Mouse (Mus musculus) cerebellum, postnatal 4 days (tissue): ENCODE data around the gene Shisa3.

Experiments
- DNase-seq, 2 experiments: peaks; one replicate each; pipeline ENCODE4 v3.0.0; 2022; ENCODE audit warnings: low spot score in 2 of 2, mixed read lengths in 1 of 2

Gene Shisa3

DNA sequence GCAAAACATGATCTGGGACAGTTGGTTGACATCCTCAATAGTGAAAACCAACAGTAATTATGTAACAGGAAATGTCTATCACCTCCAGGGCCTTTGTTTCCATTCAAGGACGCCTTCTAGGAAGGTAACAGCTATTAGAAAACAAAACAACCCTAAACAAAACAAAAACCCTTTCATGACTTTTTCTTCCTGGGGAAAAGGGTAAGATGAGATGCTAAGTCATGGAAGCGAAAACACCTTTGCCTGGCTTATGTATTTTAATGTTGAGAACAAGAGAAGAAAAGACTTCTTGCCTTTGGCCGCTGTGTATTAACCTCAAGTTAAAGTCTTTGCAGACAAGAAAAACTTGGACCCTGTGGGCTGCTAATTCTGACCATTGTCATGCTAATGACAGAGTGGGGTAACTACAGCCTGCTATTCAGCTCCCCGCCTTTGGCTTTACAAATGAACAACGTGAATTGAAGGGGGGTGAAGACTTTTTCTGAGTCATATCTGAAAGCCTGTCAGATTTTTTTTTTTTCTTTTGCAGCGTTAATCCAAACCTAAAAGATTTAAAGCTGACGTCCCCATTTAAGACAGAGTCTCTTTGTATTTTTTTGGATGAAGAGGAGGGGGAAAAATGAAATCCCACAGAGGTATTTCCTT is 25.6 kb downstream of the Shisa3 start:
- no peak for DNase-seq

DNA sequence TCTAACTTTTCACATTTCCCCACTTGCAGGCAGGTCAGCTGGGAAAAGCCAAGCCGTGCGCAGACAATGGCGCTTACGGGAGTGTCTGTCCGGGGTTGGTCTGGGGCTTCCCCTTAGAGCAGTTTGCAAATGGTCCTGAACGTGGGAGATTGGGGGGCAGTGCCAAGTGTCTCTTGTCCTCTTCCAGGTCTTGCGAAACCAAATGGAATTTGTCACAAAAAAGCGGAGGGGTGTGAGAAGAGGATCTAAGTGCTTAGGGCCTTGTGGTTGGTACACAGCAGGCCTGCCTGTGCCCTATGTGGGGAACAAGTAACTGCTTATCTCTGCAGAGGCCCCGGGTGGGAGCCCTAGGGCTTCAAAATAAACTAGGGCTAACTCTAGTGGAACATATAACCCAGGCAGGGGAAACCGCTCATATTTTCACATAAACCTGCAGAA is 26.2 kb downstream of the Shisa3 start:
- no peak for DNase-seq

DNA sequence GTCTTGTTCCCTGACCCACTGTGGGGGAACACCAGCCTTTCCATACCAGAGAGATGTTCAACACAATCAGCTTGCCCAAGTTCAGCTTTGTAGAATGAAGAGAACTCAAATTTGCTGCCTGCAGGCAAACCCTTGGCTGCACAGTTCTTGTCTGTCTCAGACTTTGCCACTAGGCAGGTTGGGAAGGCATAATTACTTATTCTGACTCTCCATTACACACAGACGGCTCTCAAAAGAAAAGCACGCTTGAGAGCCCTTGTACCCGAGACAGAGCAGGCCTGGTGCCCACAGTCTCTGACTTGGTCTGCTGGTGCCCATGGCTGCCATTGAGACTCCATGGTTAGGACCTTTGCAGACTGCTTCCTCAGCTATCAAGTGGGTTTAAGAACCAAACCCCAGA is 26.7 kb downstream of the Shisa3 start:
- no peak for DNase-seq

DNA sequence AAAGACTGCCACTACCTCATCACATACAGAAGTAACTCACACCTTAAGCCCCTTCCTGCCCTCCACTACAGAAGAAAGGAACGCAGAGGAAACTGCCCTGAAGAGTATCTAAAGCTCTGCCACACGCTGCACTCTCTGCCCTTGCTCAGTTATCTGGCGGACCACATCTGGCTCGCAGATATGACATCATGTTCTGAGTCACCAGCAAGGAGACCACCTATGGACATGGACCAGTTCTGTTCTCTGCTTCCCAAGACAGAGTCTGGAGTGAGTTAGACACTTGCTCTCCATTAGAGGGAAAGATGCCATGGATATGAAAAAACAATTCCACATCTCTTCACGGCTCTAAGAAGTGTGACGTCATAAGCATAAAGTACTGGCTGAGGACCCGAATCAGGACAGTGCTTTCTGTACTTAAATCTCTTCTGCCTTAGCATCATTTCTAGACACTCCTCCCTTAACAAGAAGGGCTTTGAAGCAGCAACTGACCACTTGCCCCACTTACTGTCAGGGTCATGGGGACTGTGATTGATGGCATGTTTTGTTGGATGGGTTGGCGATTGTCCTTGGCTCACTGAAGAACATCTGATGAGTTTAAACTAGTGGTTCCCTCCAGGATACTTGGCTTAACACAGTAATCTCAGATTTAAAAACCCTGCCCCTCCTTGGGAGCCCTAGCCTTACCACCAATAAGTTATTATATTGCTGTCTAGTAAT is 33.1 kb downstream of the Shisa3 start:
- DNase-seq: no peak

DNA sequence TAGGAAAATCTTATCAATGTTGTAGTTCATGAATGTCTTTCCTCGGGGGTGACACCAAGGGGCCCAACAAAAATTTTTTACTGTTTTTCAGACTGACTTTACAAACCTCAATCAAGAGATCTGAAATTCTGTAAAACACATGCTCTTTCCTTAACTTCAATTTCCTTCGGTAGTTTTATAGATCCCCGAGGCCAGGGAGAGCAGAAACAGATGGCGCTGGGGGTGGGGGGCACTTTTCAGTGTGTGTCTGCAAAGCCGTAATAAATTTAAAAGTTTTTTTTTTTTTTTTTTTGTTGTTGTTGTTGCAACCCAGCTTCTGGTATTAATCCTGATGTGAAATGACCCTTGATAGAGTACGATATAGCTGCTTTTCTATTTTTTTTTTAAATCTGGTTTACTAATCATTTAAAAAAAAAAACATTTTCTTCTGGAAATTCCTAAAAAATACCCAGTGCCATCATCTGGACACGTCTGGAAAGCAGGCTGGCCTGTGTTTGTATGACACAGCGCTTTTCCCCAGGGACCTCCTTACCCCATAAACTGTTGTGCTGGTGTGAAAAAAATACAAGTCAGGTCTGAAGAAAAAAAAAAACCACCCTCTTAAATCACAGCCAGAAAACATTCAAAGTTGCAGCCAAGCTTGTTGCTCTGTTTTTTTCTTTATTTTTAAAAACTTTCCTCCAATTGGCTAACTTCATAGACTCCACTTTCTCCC is 33.9 kb downstream of the Shisa3 start:
- DNase-seq: no peak

DNA sequence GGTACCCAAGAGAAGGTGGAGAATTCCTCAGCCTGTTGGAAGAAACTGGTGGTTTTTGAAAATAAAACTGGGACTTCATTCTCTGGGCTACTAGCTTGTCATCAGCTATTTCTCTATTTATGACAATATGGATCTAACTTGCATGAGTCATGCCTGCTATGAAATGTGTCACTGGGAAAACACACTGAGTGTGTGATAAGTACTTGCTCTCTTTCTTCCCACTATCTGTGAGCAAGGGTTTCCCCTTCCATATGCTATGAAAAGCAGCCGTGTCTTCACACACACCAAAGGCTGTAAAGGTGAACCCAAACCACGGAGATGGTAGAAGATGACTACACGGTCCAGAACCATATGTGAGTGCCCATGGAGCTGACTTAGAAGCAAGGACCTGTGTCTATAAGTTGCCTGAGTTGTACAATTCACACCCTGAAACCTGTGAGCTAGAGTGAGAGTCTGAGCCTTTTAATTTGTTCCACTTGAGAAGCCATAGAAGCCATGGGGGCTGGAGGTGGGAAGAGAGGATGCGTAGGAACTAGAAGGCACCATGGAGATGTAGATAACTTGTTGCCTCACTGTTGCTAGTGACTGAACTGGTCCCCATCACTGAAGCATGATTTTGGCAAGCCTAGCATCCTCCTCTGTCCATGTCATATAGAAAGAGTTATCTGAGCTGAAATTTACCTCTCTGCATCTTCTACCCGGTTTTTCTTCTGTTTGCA is 36.0 kb downstream of the Shisa3 start:
- DNase-seq: no peak

DNA sequence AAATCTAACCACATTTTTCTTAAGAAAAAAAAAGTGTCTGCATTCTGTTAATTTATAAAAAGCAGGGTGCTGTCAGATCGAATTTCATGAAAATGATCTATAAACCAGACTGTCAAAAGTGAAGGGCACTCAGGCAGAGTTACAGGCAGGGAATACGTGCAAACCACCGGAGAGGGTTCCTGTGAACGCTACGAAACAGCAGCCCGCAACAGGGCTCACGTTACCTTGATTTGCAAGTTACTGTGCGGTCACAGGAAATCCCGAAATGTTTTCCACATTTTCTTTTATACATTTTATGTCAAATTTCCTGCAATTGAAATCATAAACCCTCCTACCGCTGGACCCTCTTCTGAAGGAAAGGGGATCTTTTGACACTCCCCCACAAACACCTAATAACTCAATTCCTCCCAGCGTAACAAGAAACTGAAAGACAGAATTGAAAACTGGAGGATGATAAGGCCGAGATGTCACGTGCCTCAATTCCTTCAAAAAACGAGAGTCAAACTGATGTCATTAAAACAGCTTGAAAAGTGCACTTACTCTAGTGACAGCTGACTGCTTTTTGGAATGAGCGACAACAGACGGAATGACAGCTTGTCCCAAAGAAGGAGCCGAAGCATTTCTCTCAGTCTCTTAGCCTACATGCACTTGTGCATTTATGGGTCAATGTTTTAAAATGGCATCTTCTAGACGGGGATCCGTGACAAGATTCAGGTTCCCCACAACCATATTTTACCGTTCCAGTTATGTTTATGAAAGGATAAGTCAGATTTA is 39.3 kb downstream of the Shisa3 start:
- DNase-seq: no peak

DNA sequence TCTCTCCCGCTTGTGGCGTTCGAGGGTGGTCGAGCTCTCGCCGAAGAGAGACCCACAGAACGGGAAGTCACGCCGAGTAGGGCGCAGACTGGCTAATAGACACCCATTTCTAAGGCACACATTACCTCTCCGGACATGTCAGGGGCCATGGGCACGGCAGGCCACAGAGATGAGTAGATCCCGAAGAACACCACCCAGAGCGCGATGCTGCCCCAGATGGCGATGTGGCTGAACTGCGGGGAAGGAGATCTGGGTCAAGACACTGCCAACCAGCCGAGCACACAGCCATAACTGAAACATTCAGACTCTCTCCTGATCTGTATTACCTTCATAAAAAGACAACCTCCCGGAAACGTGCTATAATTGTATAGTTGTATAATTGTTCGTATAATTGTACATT is 39.9 kb downstream of the Shisa3 start:
- DNase-seq: peak in 1 of 2 experiments; percentile 29

DNA sequence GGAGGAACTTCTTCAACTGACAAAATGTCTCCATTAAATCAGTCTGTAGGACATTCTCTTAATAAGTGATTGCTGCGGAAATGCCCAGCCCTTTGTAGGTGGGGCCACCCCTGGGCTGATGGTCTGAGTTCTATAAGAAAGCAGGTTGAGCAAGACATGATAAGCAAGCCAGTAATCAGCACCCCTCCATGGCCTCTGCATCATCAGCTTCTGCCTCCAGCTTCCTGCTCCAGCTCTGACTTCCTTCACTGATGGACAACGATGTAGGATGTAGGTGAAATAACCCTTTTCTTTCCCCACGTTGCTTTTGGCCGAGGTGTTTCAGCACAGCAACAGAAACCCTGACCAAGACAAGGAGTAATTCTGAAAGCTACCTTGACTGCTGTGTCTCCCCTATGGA is 41.5 kb downstream of the Shisa3 start:
- DNase-seq: no peak

DNA sequence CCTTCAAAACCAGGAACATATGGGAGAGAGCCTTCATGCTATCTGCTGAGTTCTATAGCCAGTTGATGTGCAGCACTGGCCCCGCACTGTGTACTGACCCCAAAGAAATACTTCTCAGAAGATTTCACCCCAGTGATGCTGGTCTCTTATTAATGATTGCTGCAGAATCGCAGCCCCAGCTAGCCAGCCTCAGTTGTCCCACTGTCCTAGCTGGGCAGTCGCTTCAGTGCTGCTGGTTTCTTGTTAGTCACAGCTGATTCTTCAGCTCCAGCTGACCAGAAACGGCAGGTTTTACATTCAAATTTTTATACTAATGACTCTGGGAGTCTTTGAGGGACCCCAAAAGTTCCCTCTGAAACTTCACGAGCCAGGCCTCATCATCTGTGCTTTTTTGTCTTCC is 42.3 kb downstream of the Shisa3 start:
- no peak for DNase-seq

DNA sequence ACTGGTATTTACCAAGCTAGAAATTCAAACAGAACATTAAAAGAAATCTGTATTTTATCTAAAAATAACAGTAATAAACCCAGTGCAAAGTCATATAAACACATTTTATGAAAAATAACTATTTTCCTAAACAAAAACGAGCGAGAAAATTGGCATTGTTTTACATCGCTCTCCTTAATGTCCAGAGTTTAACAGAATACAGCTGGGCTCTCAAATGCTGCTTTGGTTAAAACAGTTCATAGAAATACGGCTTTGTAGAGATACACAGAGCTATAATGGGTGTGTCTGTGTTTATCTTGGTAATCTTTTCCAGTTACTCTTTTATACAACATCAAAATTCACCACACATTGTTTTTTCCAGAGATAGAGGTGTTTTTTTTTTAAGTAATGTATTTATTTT is 44.8 kb downstream of the Shisa3 start:
- no peak for DNase-seq

DNA sequence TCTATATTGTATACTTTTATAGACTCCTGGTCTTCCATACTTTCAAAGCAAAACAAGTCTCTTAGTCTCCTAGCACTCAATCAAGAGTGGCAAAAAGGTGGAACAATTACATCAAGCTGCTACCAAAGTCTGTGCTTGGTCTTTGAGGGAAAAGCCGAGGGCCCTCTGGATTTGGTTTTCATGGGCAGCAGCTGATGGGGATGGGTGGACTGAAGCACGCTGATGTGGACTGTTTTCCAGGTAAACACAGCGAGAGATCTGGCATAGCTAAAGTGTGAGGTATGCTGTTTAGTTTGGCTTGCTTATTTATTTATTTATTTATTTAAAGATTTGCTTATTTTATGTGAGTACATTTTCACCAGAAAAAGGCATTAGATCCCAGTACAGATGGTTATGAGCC is 45.9 kb downstream of the Shisa3 start:
- DNase-seq: no peak

DNA sequence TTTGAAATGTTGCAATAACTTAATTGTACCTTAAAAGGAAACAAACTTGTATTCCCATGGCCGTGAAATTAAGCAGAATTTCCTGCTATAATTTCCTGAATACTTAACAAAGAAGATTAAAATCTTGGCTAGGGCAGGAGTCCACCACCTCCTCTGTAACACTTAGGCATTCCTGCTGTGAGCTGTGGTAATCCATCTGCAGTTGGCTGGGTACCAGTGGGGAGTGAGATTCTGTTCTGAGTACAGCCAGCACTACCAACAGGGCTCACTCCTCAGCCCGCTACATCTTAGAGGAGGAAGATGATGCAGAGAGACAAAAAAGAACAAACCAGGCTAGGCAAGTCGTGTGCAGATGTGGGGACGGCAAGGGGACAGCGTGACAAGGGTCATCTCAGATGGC is 46.9 kb downstream of the Shisa3 start:
- DNase-seq: no peak

DNA sequence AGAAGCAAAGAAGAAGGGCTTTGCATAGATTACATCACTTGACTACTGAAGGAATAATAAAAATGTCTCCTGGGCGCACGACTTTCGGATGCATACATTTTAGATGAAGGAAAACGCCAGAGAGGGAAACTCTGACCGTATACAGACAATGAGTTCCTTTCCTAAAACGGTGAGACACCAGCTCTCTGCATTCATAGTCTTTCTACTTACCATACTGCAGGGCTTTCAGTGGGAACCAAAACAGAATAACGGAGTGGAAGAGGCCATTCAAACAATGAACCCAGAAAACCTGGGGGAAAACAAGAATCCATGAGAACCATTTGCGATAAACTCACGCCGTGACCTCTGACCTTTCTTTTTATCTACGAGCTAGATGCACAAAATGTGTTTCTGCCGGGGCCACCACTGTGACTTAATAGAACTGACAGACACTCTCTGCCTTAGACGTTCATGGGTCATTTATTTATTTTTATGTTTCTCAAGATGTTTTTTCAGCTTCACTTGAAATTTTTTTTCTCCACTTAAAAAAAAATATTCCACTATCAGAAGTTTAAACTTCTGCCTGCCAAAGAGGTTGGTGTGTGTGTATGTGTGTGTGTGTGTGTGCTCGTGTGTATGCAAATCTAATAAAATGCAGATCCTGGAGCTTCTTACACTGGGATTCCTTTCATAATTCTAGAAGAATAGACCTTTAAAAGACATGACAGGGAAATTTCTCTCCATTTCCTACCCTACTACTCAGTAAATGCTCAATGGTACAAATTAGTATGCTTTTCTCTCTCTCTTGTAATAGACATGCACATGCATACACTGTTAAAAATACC is 48.2 kb downstream of the Shisa3 start:
- DNase-seq: no peak

DNA sequence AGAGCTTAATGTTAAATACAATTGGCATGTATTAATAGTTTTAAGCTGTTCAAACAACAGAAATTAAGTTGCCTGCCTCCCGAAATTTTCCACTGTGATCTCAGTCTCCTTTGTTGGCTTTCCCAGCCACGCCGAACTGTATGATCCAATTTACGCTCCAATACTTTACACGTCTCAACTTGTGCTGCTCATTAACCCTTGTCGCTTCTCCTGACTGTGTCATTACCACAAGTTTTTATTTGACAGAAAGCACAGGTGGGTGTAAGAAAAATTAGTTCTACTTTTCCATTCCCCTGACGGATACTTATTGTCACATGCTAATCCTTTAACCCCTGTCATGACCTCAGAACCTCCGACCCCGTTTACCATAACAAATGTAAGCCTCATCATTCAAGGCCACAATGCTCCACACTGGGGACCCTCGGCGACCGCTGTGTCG is 49.2 kb downstream of the Shisa3 start:
- DNase-seq: no peak

DNA sequence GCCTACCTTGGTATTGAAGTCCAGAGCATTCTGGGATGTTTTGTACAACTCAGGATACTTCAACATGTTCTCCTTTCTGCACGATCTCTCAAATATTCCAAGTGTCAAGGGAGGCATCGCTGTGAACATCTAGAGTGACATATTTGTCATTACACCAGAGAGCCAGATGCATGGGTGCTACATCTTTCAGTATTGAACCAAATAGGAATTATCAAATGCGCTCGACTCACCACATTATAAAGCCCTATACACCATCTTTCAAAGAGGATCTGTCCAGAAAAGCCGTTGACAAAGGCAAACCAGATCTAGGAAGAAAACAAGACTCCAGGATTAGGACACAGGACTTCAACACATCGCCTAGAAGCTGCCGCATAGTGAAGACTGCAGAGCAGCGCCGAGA is 52.2 kb downstream of the Shisa3 start:
- DNase-seq: no peak

DNA sequence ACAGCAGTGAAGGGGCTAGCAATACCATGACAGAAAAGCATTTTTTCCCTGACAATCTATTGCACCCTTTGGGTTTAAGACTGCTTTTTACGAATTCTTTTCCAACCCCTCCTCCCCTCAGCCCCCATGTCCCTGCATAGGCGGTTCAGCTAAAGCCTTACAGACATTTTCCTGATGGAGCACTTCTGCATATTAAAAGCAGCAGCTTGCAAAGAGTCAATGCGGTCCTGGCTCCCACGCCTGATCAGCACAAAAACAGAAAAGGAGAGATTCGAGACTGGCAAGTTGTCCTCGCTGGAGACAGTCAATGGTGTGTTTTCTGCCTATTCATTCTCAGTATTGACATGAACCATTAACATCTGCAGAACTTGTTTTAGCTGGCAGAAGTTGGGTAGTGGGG is 55.0 kb downstream of the Shisa3 start:
- no peak for DNase-seq

DNA sequence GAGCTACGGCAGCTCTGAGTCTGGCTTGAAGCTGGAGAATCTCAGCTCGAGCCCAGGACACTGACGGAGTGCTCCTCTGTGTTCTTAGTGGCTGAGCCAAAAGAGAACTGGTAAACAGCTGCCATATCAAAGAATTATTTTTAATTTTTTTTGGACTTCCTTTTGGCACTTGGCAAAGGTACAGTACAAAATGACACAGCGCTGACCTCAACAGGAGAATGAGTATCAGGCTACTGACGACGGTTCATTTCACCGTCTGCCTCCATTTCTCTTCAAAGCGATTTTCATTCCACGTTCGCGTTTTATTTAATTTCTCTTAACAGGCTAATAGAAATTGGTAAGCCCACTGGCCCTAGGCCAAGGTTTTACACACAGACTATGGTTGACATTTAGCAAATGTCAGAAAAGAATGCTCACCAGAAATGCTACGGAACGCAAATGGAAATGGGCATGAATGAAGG is 61.8 kb downstream of the Shisa3 start:
- no peak for DNase-seq

DNA sequence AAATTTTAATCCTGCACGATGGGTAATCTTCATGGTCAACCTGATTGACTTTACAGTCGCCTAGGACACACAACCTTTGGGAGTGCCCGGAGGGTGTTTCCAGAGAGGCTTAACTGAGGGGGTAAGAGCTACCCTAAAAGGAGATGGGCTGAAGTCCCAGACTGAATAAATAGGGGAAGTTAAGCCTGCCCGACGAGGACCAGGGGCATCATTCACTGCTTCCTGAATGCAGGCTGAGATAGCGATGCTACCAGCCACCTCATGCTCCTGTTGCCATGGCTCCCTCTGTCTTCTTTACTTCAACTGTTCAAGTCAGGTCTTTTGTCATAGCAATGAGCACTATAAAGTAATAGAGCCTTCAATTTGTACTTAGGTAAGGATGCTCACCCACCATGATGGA is 62.5 kb downstream of the Shisa3 start:
- no peak for DNase-seq

DNA sequence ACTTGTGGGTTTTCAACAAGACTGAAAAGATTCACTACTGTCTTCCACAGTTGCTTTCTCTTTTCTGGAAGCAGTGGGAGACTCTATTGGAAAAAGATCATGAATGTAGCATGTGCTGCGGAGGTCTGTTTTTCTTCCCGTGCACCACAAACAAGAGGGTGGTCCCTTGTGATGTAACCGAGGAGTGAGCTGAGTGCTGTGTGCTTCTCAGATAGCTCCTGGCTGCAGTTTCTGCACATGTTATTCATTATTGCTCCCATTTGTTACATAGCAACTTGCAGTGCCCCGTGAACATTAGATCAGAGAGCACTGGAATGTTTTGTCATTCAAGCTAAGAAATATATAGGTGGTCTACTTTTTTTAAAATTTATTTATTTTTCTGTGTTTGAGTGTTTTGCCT is 65.3 kb downstream of the Shisa3 start:
- DNase-seq: no peak
